ENCODE assay signal across 8 mouse cellular contexts in the genomic region with DNA sequence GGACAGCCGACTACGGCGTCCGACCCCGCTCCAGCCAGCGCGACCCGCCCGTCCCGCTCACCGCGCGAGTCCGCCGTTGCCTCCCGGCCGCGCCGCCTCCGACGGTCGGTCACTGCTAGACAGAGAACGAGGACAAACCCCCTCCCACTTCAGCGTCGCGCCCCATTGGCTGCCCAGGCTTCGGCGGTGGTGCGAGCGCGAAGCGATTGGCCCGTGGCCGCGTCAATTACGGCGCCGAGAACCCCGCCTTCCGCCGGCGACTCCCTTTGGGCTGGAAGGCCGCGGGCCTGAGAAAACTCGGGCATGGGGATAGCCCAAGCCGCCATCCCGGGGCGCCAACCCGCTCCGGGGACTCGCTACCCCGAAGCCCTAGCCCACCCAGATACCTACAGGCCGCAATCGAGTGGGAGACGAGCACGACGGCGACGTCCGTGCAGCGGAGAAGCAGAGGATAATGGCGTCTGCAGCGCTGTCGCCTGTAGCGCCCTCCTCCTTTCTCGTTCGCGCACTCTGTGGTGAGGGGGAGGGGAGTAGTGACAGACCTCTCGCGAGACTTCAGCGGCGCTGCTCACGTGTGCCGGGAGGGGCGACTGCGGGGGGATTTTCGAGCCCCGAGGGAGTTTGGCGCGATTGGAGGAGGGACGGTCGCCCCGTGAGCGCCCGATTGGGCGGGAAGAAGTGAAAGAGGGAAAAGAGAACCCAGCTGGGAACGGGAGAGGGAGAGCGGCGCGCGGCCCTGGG. TPM values are rescaled to one million over a fixed set of nuclear protein-coding genes. Genes with fewer than 3 reads are reported as not detected.
DNase-seq lines count a peak whose midpoint lies in the region; ATAC-seq and TF ChIP-seq lines count a peak whose summit lies in the region.

A gene (plus strand): TSS at position 246 of the 741 bp plus-strand sequence.

- peak within 1 kb of the TSS; percentile 98 for H3K27ac ChIP-seq in forebrain, embryonic 15.5 days (replicated peaks)
- peak within 1 kb of the TSS; percentile 99 for H3K27ac ChIP-seq in layer of hippocampus, adult 2 months
- peak within 1 kb of the TSS; percentile 99 for H3K27ac ChIP-seq in lung, embryonic 14.5 days (ENCODE audit: low read depth)
- H3K27ac ChIP-seq in olfactory bulb, adult 2 months (ENCODE audit: insufficient read depth, low read depth, low read length), result peak within 1 kb of the TSS; percentile 100
- H3K27ac ChIP-seq in thymus, adult 2 months (ENCODE audit: control insufficient read depth, insufficient read depth, low read length), result peak within 1 kb of the TSS; percentile 88

- H3K4me1 ChIP-seq in forebrain, embryonic 15.5 days, result peaks cover 22% of the 10 kb centered on the region
- no peaks in the 10 kb centered on the region for H3K4me1 ChIP-seq in lung, embryonic 14.5 days (ENCODE audit: insufficient read depth)
- peaks cover 5% of the 10 kb centered on the region; the same call in 1 of the 2 replicates for H3K4me1 ChIP-seq in olfactory bulb, adult 2 months (ENCODE audit: control insufficient read depth, insufficient read depth, low read length)
- H3K4me1 ChIP-seq in thymus, adult 2 months (replicated peaks; ENCODE audit: control insufficient read depth, insufficient read depth, low read length), result peaks cover 7% of the 10 kb centered on the region

- TF ChIP-seq CTCF in layer of hippocampus, adult 2 months (conservative IDR thresholded peaks at IDR 0.05), result no peak
- TF ChIP-seq CTCF in lung, embryonic 14.5 days (IDR thresholded peaks at IDR 0.05; ENCODE audit: low read depth), result no peak
- no peak for TF ChIP-seq CTCF in olfactory bulb, adult 2 months (IDR thresholded peaks at IDR 0.05; ENCODE audit: insufficient read depth, low read depth, low read length)
- TF ChIP-seq CTCF in thymus, adult 2 months (IDR thresholded peaks at IDR 0.05; ENCODE audit: borderline replicate concordance, control insufficient read depth, extremely low read depth, insufficient read depth, low read length, poor library complexity), result no peak; the same call in 1 of the 2 replicates

- peak within 1 kb of the TSS; percentile 99 for H3K9ac ChIP-seq in forebrain, embryonic 15.5 days (replicated peaks)
- peak within 1 kb of the TSS; percentile 100 for H3K9ac ChIP-seq in lung, embryonic 14.5 days

- no peaks in the 10 kb centered on the region for H3K9me3 ChIP-seq in forebrain, embryonic 15.5 days
- no peaks in the 10 kb centered on the region for H3K9me3 ChIP-seq in lung, embryonic 14.5 days (ENCODE audit: low read depth, low read length)

- no peaks in the 10 kb centered on the region for H3K27me3 ChIP-seq in forebrain, embryonic 15.5 days
- H3K27me3 ChIP-seq in lung, embryonic 14.5 days (ENCODE audit: insufficient read depth, low read length), result no peaks in the 10 kb centered on the region
- H3K27me3 ChIP-seq in thymus, adult 2 months (ENCODE audit: control insufficient read depth, insufficient read depth, low read length), result no peaks in the 10 kb centered on the region

- peak; percentile 98 for TF ChIP-seq POLR2A in olfactory bulb, adult 2 months (IDR thresholded peaks at IDR 0.05; ENCODE audit: insufficient read depth, low read depth, low read length)
- TF ChIP-seq POLR2A in thymus, adult 2 months (IDR thresholded peaks at IDR 0.05; ENCODE audit: control insufficient read depth, extremely low read depth, insufficient read depth, low read length, poor library complexity), result peak; percentile 98

- peak within 1 kb of the TSS; percentile 56 for H3K4me2 ChIP-seq in forebrain, embryonic 15.5 days (replicated peaks)
- peak within 1 kb of the TSS; percentile 85 for H3K4me2 ChIP-seq in lung, embryonic 14.5 days

- H3K36me3 ChIP-seq in forebrain, embryonic 15.5 days, result peaks cover 13% of the 10 kb centered on the region
- peaks cover 23% of the 10 kb centered on the region for H3K36me3 ChIP-seq in lung, embryonic 14.5 days (ENCODE audit: insufficient read depth)
- H3K36me3 ChIP-seq in thymus, adult 2 months (ENCODE audit: control insufficient read depth, insufficient read depth, low read length), result peaks cover 15% of the 10 kb centered on the region

- peak; percentile 98 for DNase-seq in ES-CJ7 (ENCODE audit: low read depth, low spot score)
- peak; percentile 98 for DNase-seq in cerebellum, adult 11 months
- peak; percentile 96 for DNase-seq in heart, postnatal 25 days (ENCODE audit: low spot score)
- DNase-seq in layer of hippocampus, adult 2 months (ENCODE audit: low spot score in 2 of 2), result peak; percentile 97 to 99
- DNase-seq in lung, embryonic 14.5 days, result peak; percentile 99
- DNase-seq in thymus, adult 2 months, result peak; percentile 97

- peak; percentile 96 for ATAC-seq in forebrain, embryonic 15.5 days (replicated peaks)
- peak; percentile 94 for ATAC-seq in lung, embryonic 14.5 days (ENCODE audit: insufficient read depth)

- WGBS in forebrain, embryonic 15.5 days, result under 1% methylated on average over 90 of the region's 91 CpGs
- WGBS in lung, embryonic 14.5 days, result under 1% methylated on average over 87 of the region's 91 CpGs
- WGBS in olfactory bulb, adult 2 months, result under 1% methylated on average over 91 of the region's 91 CpGs
- under 1% methylated on average over 90 of the region's 91 CpGs for WGBS in thymus, adult 2 months

- peak within 1 kb of the TSS; percentile 95 for H3K4me3 ChIP-seq in forebrain, embryonic 15.5 days
- H3K4me3 ChIP-seq in layer of hippocampus, adult 2 months, result peak within 1 kb of the TSS; percentile 93
- H3K4me3 ChIP-seq in lung, embryonic 14.5 days (ENCODE audit: low read depth, low read length), result peak within 1 kb of the TSS; percentile 97
- peak within 1 kb of the TSS; percentile 97 for H3K4me3 ChIP-seq in olfactory bulb, adult 2 months (ENCODE audit: insufficient read depth, low read depth, low read length)
- H3K4me3 ChIP-seq in thymus, adult 2 months (ENCODE audit: control insufficient read depth, insufficient read depth, low read length), result peak within 1 kb of the TSS; percentile 74

- intact Hi-C loops in heart, postnatal 25 days (cut with DNase I), result no loop called here

RNA-seq across cellular contexts. Expression of the gene that starts here (rescaled TPM):
- 23.1 and 23.4 TPM in 2 replicates for polyA plus RNA-seq in forebrain, embryonic 15.5 days (2015; fragmentation: Nextera tagmentation; extraction: Ambion mirVana)
- total RNA-seq in heart, postnatal 25 days (2021), result 10 to 100 TPM in 1 of 2 experiments, 1 to 10 TPM in 1; 8.3 to 10.0 TPM
- total RNA-seq in layer of hippocampus, adult 2 months (2021), result 10 to 100 TPM; 16.8 to 17.9 TPM
- polyA plus RNA-seq in lung, embryonic 14.5 days (2014; fragmentation: Nextera tagmentation; extraction: Ambion mirVana), result 25.7 and 28.8 TPM in 2 replicates
- not detected in 2 replicates for polyA plus RNA-seq in olfactory bulb, adult 2 months (2012; ENCODE audit: insufficient read depth, insufficient read length, low replicate concordance, missing spikeins)
- 16.9 and 17.3 TPM in 2 replicates for polyA plus RNA-seq in thymus, adult 2 months (2012; rRNA removed)

Comparison
In these comparisons a context has a peak if more than half of its experiments do, and no peak if none do; other contexts are left out.
1. Peak in every context shown above with its lines: DNase-seq, ATAC-seq, H3K4me3 ChIP-seq and H3K27ac ChIP-seq.
2. RNA of the gene that starts here (polyA plus RNA-seq): 25.7 to 28.8 TPM in lung, embryonic 14.5 days, 23.1 to 23.4 TPM in forebrain, embryonic 15.5 days and 16.9 to 17.3 TPM in thymus, adult 2 months; not detected in olfactory bulb, adult 2 months; every median in the first group is over 10 times any median in the second.